Mouse (Mus musculus) liver, embryonic 11.5 days (tissue): Measurements from ENCODE around the gene Gm20532. TPM values are rescaled to one million over a fixed set of nuclear protein-coding genes. Genes with fewer than 3 reads are reported as not detected.

ENCODE experiments used
- ATAC-seq: fragments of 200-750 bp; cut with Nextera tagmentation; replicated peaks from 2 replicates; pipeline ENCODE4 v1.8.0; 2017; ENCODE audit warnings: moderate number of reproducible peaks, mild to moderate bottlenecking, moderate TSS enrichment, moderate library complexity; ENCODE audit not compliant: low FRiP score
- DNase-seq: peaks from one replicate; pipeline ENCODE4 v3.0.0-alpha.2; 2017; ENCODE audit warnings: low spot score
- H3K27ac ChIP-seq: fragments of 300-500 bp; sonication (generic); 2 replicates; pipeline ENCODE4 v1.5.1; 2014; ENCODE audit warnings: mild to moderate bottlenecking, low read depth, low read length, control low read depth
- H3K27me3 ChIP-seq: fragments of 300-500 bp; sonication (generic); replicated peaks from 2 replicates; pipeline ENCODE4 v1.6.1; 2014; ENCODE audit warnings: low read length, mixed read lengths; ENCODE audit not compliant: control insufficient read depth, insufficient read depth
- H3K36me3 ChIP-seq: fragments of 300-500 bp; sonication (generic); 2 replicates; pipeline ENCODE4 v1.6.1; 2014; ENCODE audit warnings: mild to moderate bottlenecking, low read length, moderate library complexity, mixed read lengths; ENCODE audit not compliant: control insufficient read depth, insufficient read depth
- H3K4me1 ChIP-seq: fragments of 300-500 bp; sonication (generic); replicated peaks from 2 replicates; pipeline ENCODE4 v1.6.1; 2014; ENCODE audit warnings: low read length, mixed read lengths; ENCODE audit not compliant: control insufficient read depth, insufficient read depth
- H3K4me2 ChIP-seq: fragments of 300-500 bp; sonication (generic); 2 replicates; pipeline ENCODE4 v1.6.1; 2014; ENCODE audit warnings: mild to moderate bottlenecking, control low read depth, moderate library complexity
- H3K4me3 ChIP-seq: fragments of 300-500 bp; sonication (generic); 2 replicates; pipeline ENCODE4 v1.5.1; 2014; ENCODE audit warnings: low read depth, low read length, control low read depth
- H3K9ac ChIP-seq: fragments of 300-500 bp; sonication (generic); 2 replicates; pipeline ENCODE4 v1.6.1; 2014; ENCODE audit warnings: low read depth, low read length, control low read depth
- H3K9me3 ChIP-seq: fragments of 300-500 bp; sonication (generic); 2 replicates; pipeline ENCODE4 v1.6.1; 2016; ENCODE audit warnings: low read length, inconsistent platforms, mixed read lengths; ENCODE audit not compliant: control insufficient read depth
- WGBS: fragments of 180-500 bp; shearing (Covaris S2); extraction: QIAGEN DNeasy Blood & Tissue Kit; methylation state at CpG from one replicate; pipeline ENCODE4 v1.1.7; 2014; 5-methylcytosine and 5-hydroxymethylcytosine counted together
- polyA plus RNA-seq: library from polyadenylated mRNA; unstranded; fragments of >200 nt; fragmentation: Nextera tagmentation; extraction: Ambion mirVana; gene quantifications from 2 replicates; pipeline ENCODE4 v1.2.1, GENCODE M21; 2014

The Gm20532 gene
- polyA plus RNA-seq, 1 experiment from 2014 or later = not detected

DNA sequence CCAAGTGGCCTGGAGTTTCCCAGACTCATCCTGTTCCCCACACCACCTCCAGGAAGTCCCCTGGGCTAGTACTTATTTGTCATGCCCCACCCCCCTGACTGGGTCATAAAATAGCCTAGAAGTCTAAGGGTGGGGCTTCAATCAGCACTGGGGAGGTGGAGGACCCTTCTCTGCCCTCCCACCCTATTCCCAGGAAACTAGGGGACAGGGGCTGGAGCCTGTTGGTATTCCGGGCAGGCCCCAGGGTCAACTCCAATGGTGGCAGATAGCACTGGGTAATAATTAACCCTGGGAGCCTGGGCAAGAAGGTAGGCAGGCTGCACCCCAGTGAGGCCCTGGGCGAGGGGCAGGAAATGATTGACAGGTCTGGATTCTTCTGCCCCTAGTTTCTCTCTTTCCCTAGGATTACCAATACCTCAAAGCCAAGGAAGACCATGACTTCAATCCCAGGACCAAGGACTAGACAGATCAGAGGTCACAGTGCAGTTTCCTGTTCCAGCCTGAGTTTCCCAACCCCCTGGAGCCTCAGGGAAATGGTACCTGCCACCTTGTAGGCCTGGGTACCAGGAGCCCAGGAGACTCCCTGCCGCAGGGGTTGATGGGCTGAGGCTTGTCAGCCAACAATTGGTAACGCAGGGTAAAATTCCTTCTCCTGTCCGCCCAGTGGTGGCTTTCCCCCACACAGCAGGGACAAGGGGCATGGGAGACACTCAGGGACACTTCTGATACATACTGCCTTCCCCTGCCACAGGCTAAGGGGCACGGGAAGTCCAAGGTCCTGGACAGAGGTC is 8.7 kb downstream of the Gm20532 start:
- H3K27ac ChIP-seq = peak overlapping the region; percentile 34

GRCm38 (mm10) chr2:26595725-26596435 is 9.4 kb downstream of the Gm20532 start:
- Histone ChIP-seq H3K27ac (peak overlapping the region; percentile 34; the same call in 1 of the 2 replicates), H3K4me1 (peaks cover 21% of the 10 kb centered on the region), H3K4me3 (no peak overlapping the region), H3K36me3 (peaks cover 6% of the 10 kb centered on the region; the same call in 1 of the 2 replicates), H3K9ac (no peak overlapping the region), H3K4me2 (no peak overlapping the region), H3K9me3 (no peaks in the 10 kb centered on the region), H3K27me3 (no peaks in the 10 kb centered on the region)
- no peak for DNase-seq
- 82% methylated on average over 11 of the region's 11 CpGs for WGBS
- peak; percentile 5 for ATAC-seq

More for the DNA sequence above, 8.7 kb downstream of the Gm20532 start:
- Histone ChIP-seq H3K4me3 (no peak overlapping the region), H3K4me2 (no peak overlapping the region), H3K9me3 (no peaks in the 10 kb centered on the region), H3K36me3 (peaks cover 6% of the 10 kb centered on the region; the same call in 1 of the 2 replicates), H3K27me3 (no peaks in the 10 kb centered on the region), H3K4me1 (peaks cover 16% of the 10 kb centered on the region), H3K9ac (no peak overlapping the region)
- WGBS = 68% methylated on average over 6 of the region's 6 CpGs
- DNase-seq = peak; percentile 49
- ATAC-seq = peak; percentile 23

DNA sequence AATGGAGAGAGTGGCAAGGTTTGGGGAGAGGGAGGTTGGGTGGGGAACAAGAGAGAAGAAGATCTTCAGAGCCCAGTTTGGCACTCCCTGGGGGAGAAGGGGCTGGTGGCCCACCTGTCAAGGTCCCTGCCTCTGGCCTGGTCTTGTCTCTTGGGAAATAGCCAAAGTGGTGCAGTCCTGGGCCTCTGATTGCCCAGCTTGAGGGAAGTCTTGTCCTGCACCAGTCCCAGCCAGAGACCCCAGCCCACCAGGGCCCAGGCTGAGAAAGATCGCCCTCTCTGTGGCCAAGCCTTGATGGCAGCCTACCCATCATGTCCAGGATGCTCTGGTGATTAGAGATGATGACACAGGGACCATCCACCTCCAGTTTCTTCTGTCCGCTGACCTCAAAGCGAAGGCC is 10.5 kb downstream of the Gm20532 start:
- Histone ChIP-seq H3K4me2 (no peak overlapping the region), H3K4me3 (no peak overlapping the region), H3K9ac (no peak overlapping the region), H3K27ac (no peak overlapping the region), H3K36me3 (peaks cover 6% of the 10 kb centered on the region; the same call in 1 of the 2 replicates), H3K27me3 (no peaks in the 10 kb centered on the region), H3K9me3 (no peaks in the 10 kb centered on the region), H3K4me1 (peaks cover 23% of the 10 kb centered on the region)
- WGBS = 93% methylated on average over 3 of the region's 3 CpGs
- ATAC-seq = no peak
- no peak for DNase-seq

GRCm38 (mm10) chr2:26597810-26598209 is 11.4 kb downstream of the Gm20532 start:
- WGBS = 87% methylated on average over 2 of the region's 2 CpGs
- H3K9me3 ChIP-seq = no peaks in the 10 kb centered on the region
- ATAC-seq (no peak), DNase-seq (no peak)
- no peak overlapping the region for H3K27ac ChIP-seq
- peaks cover 26% of the 10 kb centered on the region for H3K4me1 ChIP-seq
- no peak overlapping the region for H3K9ac ChIP-seq
- no peaks in the 10 kb centered on the region for H3K27me3 ChIP-seq
- no peak overlapping the region for H3K4me3 ChIP-seq
- H3K36me3 ChIP-seq = peaks cover 6% of the 10 kb centered on the region; the same call in 1 of the 2 replicates
- H3K4me2 ChIP-seq = no peak overlapping the region

DNA sequence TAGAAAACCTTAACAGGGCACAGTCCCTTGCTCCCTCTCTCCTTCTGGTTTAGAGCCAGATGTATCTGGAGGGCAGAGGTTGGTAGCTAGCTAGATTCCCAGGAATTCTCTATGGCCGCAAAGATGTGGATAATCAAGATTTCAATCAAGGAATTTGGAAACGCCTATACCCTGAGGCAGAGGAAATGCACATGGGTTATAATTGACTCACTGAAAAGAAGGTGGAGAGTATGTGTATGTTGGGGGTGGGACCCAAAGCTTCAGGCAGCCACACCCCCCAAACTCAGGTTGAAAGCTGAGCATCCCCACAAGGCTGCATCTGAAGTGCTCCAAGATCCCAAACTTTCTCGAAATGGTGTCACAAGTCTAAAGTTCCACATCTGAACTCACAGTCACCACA is 12.0 kb downstream of the Gm20532 start:
- peaks cover 3% of the 10 kb centered on the region; the same call in 1 of the 2 replicates for H3K36me3 ChIP-seq

GRCm38 (mm10) chr2:26599965-26600364 is 13.5 kb downstream of the Gm20532 start:
- no peaks in the 10 kb centered on the region for H3K27me3 ChIP-seq
- peak overlapping the region; percentile 28; the same call in 1 of the 2 replicates for H3K27ac ChIP-seq
- ATAC-seq (no peak), DNase-seq (no peak)
- no peaks in the 10 kb centered on the region for H3K9me3 ChIP-seq
- no peak overlapping the region for H3K9ac ChIP-seq
- peak overlapping the region; percentile 18 for H3K4me2 ChIP-seq
- WGBS = 81% methylated on average over 4 of the region's 4 CpGs
- H3K4me3 ChIP-seq = no peak overlapping the region
- no peaks in the 10 kb centered on the region for H3K36me3 ChIP-seq
- H3K4me1 ChIP-seq = peaks cover 29% of the 10 kb centered on the region

More for the DNA sequence above, 12.0 kb downstream of the Gm20532 start:
- Histone ChIP-seq H3K4me1 (peaks cover 29% of the 10 kb centered on the region), H3K9ac (no peak overlapping the region), H3K4me3 (no peak overlapping the region), H3K9me3 (no peaks in the 10 kb centered on the region), H3K27ac (no peak overlapping the region), H3K27me3 (no peaks in the 10 kb centered on the region), H3K4me2 (no peak overlapping the region)
- no peak for ATAC-seq
- 77% methylated on average over 3 of the region's 3 CpGs for WGBS
- no peak for DNase-seq

DNA sequence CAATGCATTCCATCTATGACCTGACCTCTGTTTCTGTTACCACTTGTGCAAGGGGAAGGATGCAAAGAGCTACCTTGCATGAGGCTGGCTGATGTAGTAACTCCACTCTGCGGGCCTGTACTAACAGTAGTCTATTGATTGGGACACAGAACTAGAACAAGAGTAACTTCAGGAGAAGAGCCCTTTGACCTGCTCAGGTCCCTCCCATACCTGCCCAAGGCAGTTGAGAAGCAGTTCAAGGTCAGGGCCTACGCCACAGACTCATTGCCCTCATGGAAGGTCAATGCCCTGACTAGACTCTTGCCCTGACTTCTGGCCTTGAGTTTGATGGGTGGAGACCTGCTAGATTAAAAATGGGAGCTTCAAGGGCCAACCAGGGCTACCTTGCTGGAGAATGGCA is 14.2 kb downstream of the Gm20532 start:
- Histone ChIP-seq H3K27me3 (no peaks in the 10 kb centered on the region), H3K36me3 (no peaks in the 10 kb centered on the region), H3K4me3 (no peak overlapping the region), H3K4me2 (no peak overlapping the region; the same call in 1 of the 2 replicates), H3K27ac (peak overlapping the region; percentile 28; the same call in 1 of the 2 replicates), H3K9ac (no peak overlapping the region), H3K4me1 (peaks cover 24% of the 10 kb centered on the region), H3K9me3 (no peaks in the 10 kb centered on the region)
- 81% methylated on average over 2 of the region's 2 CpGs for WGBS
- DNase-seq (no peak), ATAC-seq (no peak)

GRCm38 (mm10) chr2:26601595-26601994 is 15.2 kb downstream of the Gm20532 start:
- Histone ChIP-seq H3K9me3 (no peaks in the 10 kb centered on the region), H3K27ac (0 out of 2 replicates have a peak overlapping the region, but pooled peaks have one; percentile 10), H3K36me3 (no peaks in the 10 kb centered on the region), H3K9ac (no peak overlapping the region), H3K27me3 (no peaks in the 10 kb centered on the region), H3K4me1 (peaks cover 21% of the 10 kb centered on the region), H3K4me3 (no peak overlapping the region), H3K4me2 (no peak overlapping the region)
- ATAC-seq (no peak), DNase-seq (no peak)
- WGBS = 85% methylated on average over 1 of the region's 1 CpGs
